Mouse (Mus musculus): ENCODE measurements at regions not wholly inside any gene's neighbourhood (a gene's known extent, or its start where the extent isn't known, plus 50 kb on each side); places are given as distances from the start of the nearest gene placed in this dataset.
A peak's percentile ranks its signal among the peaks of the same experiment; 100 is the strongest.
"Not testable (repeated sequence)": the region's sequence is repeated elsewhere in the genome, so short reads cannot be mapped to it uniquely, and the experiment has no call there.

GRCm38 (mm10) chr16:31508981-31509380 is 86.9 kb downstream of the Bdh1 start:
- peak; percentile 51 for DNase-seq (ENCODE audit: low spot score)

GRCm38 (mm10) chr16:31510097-31510496 is 88.0 kb downstream of the Bdh1 start:
- no peak for DNase-seq (ENCODE audit: low spot score)

DNA sequence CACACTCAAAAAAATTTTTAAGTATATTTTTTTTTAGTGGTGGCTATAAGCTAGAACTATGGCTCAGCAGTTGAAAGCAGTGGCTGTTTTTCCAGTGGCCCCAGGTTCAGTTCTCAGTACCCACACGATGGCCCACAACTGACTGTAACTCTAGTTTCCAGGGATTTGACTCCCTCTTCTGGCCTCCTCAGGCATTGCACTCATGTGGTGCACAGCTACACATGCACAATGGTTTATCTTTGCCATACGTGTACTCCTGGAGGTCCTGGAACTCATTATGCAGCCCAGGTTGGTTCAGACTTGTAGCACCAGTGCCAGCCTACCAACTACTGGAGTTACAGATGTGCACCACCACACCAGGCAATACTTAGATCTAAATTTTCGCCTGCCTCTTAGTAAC is 96.7 kb downstream of the Bdh1 start:
- no peak for DNase-seq (ENCODE audit: low spot score)

- no peak for DNase-seq (ENCODE audit: low spot score)
Observed at GRCm38 (mm10) chr16:31520081-31520480, 98.0 kb downstream of the Bdh1 start.

DNA sequence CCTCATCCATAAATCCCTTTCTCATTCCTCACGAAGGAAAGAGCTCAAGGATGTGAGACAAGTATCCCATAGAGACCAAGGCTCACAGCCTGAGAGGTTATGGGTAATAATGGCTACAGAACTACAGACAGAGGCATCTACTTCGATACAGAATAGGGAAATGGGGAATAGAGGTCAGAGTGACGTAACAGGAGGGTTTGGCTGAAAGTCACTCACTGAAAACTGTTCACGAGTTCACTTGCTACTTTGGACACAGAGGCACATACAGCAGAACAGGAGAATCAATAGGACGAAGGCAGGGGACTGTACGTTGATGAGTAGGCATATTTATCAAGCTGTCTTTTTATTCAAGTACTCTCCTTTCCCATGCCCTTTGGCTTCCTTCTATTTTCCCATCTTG is 99.7 kb downstream of the Bdh1 start:
- DNase-seq (ENCODE audit: low spot score), result no peak

GRCm38 (mm10) chr16:31526711-31527344 is 104.7 kb downstream of the Bdh1 start:
- no peak for DNase-seq (ENCODE audit: low spot score)

- DNase-seq (ENCODE audit: low spot score), result no peak
Observed at GRCm38 (mm10) chr16:31528596-31529283, 106.7 kb downstream of the Bdh1 start.

- DNase-seq (ENCODE audit: low spot score), result no peak
Observed at GRCm38 (mm10) chr16:31529284-31529958, 107.3 kb downstream of the Bdh1 start.

DNA sequence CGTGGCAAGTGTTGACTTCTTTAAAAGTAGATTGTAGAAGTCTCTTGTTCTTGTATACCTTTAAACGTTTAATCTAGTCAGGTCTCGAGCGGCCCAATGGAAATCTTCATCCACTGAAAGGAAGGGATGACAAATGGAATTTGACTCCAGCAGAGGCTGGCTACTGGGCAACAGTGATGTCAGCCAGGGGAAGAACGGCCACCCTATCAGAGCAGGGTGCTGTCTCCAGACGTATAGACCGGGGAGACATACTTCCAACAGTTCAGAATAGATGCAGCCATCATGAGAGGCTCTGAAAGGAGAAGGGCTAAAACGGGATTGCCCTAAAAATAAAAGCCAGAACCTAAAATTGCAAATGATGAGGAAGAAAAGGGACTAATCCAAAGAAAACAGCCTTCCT is 108.0 kb downstream of the Bdh1 start:
- DNase-seq (ENCODE audit: low spot score), result no peak

DNA sequence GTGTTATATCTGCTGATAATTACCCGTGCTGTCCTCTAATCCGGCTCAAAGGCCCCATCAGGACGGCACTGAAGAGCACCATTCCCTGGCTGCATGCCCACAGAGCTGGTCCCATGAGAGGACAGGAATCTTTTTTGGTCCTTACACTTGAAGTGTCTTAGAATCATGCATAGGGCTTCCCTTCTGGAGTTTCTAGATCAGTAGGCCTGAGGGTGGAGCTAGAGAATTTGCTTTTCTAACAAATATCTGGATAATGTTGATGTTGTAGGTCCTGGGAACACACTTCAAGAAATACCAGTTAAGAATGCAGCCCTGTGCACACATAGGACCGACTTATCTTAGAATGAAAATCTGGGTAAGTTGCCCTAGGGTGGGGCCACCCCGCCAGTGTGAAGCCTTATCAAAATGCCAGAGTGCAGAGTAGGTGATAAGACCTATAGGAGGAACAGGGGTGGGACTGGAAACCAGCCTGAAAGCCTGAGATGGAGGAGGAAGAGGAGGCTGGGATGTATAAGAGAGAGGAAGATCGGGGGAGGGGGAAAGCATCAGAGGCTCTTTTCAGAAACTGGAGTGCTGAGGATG is 111.2 kb downstream of the Bdh1 start:
- no peak for DNase-seq (ENCODE audit: low spot score)

DNA sequence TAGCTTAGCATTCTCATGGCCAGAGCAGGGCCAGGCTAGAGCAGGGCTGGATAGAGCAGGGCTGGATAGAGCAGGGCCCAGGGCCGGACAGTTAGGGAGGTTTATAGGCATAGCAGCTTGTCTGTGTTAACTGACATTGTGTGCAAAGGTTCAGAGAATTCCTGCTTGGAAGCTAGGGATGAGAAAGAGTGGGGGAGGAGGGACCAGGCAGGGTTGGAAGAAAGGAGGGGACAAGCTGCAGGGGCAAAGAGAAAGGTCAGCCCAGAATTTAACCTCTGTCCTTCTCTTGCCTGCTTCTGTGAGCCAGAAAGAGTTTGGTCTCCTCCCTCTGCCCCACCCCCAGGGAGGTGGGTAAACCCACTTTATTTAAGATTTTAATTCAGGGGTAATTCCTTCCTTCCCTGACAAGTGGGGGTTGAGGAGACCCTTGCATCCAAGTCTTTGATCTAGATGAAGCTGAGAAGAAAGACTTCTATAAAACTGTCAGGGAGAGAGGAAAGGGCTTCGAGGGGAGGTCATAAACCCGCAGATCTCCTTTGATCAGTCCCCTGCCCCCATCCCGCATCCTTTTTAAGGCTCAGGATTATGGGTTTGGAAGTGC is 112.9 kb downstream of the Bdh1 start:
- DNase-seq (ENCODE audit: low spot score), result no peak

- no peak for DNase-seq (ENCODE audit: low spot score)
Observed at GRCm38 (mm10) chr16:31536328-31536727, 114.2 kb downstream of the Bdh1 start.

DNA sequence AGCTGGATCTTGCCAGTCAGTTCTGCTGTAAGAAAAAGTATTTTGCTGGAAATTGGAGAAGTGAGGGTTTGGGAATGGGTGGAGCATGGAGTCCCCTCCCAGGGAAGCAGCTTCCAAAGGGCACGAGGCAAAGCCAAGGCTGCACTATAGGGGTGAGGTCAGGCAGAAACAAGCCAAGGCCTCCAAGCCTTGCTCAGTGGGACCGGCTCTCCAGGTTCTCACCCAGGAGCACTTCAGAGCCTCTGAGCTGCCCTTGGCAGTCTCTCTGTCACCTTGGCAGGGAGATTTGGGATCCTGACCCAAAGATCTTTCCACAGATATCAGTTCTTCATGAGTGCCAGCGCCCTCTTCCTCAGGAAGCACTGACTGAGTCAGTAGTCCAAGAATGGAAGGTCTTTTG is 116.5 kb downstream of the Bdh1 start:
- DNase-seq (ENCODE audit: low spot score), result no peak

DNA sequence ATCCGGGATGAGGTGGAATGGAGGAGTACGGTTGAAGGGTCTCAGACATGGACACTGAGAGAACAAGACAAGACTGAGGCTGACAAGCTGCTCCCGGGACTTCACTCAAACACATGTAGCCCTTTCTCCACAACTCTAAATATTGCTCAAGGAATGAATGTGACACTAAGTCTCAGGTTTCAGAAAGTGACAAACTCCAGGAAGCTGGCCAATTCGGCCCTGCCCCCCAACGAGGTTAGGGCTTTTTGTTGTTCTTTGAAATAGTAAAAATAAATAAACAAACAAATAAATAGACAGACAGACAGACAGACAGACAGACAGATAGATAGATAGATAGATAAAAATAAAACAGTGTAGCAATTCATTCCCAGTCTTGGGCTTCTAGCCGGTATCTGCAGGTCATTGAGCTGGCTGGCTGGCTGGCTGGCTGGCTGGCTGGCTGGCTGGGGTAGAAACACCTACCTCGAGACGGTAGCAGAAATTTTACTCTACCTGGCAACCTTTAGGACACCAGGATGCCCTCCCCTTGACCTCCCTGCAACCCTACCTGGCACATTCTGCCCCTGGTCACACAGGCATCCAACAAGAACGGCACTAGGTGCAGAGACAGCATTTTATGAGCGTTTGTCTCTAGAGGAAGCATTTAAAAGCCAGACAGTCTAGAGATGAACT is 119.6 kb upstream of the Dlg1 start:
- DNase-seq (ENCODE audit: low spot score), result no peak

DNA sequence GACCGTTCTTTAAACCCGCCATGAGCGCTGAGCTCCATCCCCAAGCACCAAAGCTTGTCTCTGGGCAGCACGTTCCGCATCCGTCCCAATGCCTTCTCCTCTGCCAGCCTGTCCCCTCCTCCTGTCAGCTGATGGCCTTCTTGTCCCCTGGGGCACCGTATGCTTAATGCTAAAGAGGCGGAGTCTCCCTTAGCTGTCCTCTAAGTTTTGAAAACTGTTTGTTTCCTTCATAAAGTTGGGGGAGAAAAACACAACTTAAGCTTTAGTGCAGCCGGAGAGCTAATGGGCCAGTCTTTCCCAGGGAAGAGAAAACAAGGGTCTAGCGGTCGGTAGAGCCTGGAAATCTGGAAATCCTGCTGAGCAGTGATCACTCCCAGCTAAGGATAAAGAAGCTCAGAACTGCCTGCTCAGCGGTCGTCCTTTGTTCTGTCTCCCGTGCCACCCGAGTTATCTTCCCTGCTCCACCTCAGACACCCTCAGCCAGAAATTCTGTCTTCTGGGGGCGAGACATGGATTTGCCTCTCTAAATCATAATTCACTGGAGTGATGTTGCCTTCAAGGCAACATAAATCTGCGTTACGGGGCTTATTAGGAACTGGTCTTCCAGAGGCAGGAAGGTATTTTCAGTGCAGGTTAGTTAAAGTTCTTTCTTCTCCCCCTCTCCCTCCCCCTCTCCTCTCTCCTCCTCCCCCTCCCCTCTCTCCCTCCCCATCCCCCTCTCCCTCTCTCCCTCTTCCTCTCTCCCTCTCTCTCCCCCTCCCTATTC is 117.0 kb upstream of the Dlg1 start:
- DNase-seq (ENCODE audit: low spot score), result no peak

DNA sequence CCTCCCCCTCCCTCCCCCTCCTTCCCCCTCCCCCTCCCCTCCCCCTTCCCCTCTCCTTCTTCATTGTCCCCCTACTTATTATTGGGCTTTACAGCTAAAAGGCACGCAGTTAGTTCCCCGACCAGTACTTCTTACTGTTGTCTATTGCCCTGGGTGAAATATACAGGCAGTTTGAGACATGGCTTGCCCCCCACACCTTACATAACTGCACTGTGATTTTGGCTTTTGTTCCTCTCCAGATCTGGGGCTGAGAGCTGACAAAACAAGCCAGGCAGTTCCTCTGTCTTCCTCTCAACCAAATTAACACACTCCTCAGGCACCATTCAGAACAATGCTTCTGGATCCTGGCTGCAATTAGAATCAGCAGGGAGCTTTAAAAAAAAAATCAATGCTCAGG is 116.4 kb upstream of the Dlg1 start:
- DNase-seq (ENCODE audit: low spot score), result no peak

GRCm38 (mm10) chr16:31547391-31547790 is 115.9 kb upstream of the Dlg1 start:
- DNase-seq (ENCODE audit: low spot score), result no peak

GRCm38 (mm10) chr16:31549975-31550374 is 113.3 kb upstream of the Dlg1 start:
- DNase-seq (ENCODE audit: low spot score), result no peak

DNA sequence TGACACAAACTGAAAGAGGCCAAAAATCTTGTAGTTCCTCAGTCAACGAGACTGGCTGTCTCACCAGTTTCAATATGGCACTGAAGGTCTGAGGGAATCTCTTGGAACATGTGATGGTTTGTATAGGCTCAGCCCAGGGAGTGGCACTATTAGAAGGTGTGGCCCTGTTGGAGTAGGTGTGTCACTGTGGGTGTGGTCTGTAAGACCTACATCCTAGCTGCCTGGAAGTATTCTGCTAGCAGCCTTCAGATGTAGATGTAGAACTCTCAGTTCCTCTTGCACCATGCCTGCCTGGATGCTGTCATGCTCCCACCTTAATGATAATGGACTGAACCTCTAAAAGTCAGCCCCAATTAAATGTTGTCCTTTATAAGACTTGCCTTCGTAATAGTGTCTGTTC is 112.7 kb upstream of the Dlg1 start:
- not testable (repeated sequence) for DNase-seq (ENCODE audit: low spot score)

GRCm38 (mm10) chr16:31551416-31552151 is 111.7 kb upstream of the Dlg1 start:
- DNase-seq (ENCODE audit: low spot score), result no peak
